Mouse (Mus musculus): ENCODE measurements around the gene Eftud2.

Gene Eftud2

GRCm38 (mm10) chr11:102881314-102882198 is 771 bp upstream of the Eftud2 start:
- in situ Hi-C loops (cut with MboI, MseI): no loop called here

- in situ Hi-C loops (cut with MboI, MseI): no loop called here
Observed at GRCm38 (mm10) chr11:102879558-102879957, 1.2 kb downstream of the Eftud2 start.

DNA sequence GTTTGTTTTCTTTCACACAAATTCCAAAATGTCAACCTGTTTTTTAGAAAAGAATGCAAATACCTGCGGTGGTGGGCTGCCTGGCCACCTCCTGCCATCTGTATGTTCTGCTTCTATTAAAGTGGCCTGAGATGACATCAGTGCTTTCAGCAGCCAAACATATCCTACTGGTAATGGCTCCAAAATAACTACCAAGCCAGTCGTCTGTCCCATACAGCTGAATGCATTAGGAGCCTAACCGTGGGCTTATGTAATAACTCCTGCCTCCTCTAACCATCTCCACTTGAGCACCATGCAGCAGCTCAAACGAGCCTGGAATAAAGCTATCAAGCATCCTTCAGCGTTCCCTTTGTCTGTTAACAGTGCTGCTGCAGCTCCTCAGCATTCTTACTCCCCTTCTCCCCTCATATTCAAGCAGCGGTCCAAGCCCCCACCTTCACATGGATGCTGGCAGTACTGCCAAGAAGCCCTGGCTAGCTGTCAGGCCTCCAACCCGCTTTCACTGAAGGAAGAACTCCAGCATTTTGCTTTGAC is 5.9 kb downstream of the Eftud2 start:
- in situ Hi-C loops (cut with MboI, MseI): no loop called here

- in situ Hi-C loops (cut with MboI, MseI): loop anchor here (5.0 kb wide), 1 partner anchor 87 kb away; no protein-coding TSS in a partner anchor
Observed at GRCm38 (mm10) chr11:102864272-102864671, 16.5 kb downstream of the Eftud2 start.

DNA sequence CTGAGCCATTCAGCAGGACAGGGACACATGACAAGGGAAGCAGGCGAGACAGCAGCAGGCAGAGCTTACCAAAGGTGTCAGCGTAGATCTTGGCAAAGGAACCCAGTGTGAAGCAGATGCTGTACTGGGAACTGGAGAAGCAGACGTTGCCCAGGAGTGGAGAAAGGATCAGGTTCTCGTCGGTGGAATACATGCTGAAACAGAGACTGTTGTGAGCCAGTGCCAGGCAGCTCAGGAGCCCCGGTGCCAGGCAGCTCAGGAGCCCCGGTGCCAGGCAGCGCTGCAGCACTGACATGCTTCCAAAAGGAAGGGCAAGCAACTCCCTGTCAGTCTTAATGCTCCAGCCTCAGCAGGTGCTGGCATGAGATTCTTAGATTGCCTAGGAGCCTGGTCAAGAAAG is 20.9 kb downstream of the Eftud2 start:
- in situ Hi-C loops (cut with MboI, MseI): loop anchor here (5.0 kb wide), 1 partner anchor 83 kb away; no protein-coding TSS in a partner anchor

DNA sequence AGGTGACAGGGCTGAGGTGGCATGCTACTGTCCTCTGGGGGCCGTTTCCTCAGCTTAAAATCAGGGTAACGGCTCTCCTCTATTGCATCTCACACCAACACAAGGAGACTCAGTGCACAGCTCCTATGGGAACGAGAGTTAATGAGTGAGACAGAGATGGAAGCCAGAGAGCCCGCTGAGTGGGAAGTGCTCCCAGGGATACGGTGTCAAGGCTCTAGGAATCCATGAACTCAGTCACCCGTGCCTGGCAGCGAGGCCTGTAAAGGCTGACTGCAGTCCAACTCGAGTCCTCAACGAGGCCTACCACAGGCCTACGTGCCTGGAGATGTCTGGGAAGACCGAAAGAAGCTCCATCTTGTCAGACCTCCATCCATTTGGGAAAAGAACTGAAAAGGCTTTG is 21.8 kb downstream of the Eftud2 start:
- in situ Hi-C loops (cut with MboI, MseI): no loop called here

DNA sequence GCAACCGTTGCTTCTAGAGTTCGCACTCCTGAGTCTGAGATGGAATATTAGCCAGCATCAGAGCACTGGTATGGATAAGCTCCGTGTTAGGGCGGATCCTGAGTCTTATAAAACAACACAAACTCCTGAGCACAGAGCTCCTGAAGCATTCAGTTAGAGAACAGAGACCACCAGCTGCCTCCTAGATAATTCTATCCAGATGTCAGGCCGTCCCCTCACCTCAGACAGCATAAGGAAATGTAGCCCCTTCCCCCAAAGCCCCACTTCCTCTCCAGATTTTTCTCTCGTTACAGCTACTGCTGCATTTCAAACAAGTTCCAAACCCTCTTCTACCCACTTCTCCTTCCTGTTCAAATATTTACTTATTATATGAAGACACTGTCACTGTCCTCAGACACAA is 24.8 kb downstream of the Eftud2 start:
- in situ Hi-C loops (cut with MboI, MseI): no loop called here

- in situ Hi-C loops (cut with MboI, MseI): no loop called here
Observed at GRCm38 (mm10) chr11:102853760-102854159, 27.0 kb downstream of the Eftud2 start.

DNA sequence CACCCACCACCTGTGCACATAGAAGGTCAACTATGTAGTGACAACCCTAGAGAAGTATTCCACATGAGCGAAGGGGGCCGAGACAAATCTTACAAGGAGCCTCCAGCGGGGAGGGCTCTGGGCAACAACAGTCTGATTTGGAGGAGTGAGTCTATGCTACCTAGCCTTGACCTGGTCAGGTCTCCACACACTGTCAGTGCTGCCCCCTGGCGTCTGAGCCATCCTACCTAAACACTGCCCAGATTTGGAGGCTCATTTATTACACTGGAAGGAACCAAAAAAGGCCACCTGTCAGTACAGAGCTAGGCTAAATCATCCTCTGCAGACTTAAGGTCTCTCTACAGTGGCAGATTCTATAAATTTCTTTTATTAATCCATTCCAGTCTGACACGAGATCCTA is 28.9 kb downstream of the Eftud2 start:
- in situ Hi-C loops (cut with MboI, MseI): no loop called here

GRCm38 (mm10) chr11:102845926-102846325 is 34.9 kb downstream of the Eftud2 start:
- in situ Hi-C loops (cut with MboI, MseI): no loop called here

DNA sequence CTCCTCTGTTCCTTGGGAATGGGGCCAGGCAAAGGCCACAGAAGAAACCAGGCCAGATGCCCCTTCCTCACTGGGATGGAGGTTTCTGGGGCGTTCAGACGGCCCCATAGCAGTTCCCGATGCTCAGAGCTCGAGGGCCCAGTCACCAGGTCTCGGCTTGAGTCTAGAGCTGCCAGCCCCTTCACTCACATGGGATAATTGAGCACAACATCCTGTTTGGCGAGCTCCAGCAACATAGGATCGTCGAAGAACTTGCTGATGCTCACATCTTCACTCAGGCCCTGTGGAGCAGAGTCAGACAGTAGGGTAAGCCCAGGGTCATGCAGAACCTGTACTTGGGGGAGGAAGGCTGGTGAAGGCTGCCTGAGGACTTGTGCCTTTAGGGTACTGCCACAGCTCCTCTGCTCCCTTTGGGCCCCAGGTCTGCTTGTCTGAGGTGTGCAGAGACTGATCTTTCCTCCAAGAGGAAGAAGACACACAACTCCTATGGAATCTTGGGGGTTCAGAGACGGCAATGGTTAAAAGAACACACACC is 42.1 kb downstream of the Eftud2 start:
- in situ Hi-C loops (cut with MboI, MseI): no loop called here

- in situ Hi-C loops (cut with MboI, MseI): no loop called here
Observed at GRCm38 (mm10) chr11:102838126-102838525, 42.7 kb downstream of the Eftud2 start.

- in situ Hi-C loops (cut with MboI, MseI): no loop called here
Observed at GRCm38 (mm10) chr11:102837385-102837784, 43.4 kb downstream of the Eftud2 start.

DNA sequence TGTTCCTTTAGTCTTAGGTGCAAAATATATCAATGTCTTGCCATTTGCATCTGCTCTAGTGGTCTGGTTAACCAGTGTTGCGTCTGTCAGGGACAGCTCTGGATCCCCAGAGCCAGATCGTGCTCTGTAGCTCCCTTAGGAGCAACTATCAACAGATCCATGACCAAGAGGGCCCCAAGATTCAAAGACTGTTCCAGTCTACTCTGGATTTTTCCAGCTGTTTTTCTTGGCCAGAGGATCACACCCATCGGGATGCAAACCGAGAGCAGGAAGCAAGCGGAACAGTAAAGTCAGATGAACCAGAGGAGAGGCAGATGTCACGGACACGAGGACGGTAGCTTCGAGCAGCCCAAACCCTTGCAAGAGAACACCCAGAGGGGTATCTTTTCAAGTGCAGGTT is 44.6 kb downstream of the Eftud2 start:
- in situ Hi-C loops (cut with MboI, MseI): no loop called here

DNA sequence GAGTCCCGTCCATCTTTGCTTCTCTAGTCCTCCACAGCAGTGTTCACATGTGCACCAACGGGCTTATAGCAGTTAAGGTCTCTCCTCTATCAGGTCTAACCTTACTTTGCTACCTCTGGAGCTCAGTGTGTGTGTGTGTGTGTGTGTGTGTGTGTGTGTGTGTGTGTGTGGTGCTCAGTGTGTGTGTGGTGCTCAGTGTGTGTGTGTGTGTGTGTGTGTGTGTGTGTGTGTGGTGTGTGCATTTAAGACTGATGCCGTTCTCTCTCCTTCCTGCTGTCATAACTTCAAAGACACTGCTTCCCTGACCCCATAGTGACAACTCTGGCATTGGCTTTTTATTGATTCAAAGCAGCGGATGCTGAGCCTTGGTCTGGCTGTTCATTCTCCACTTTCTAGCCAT is 45.2 kb downstream of the Eftud2 start, which contains the start of gene Higd1b:
TSS of gene Higd1b (plus strand) at position 301 of the 400 bp plus-strand sequence.
- in situ Hi-C loops (cut with MboI, MseI): no loop called here

DNA sequence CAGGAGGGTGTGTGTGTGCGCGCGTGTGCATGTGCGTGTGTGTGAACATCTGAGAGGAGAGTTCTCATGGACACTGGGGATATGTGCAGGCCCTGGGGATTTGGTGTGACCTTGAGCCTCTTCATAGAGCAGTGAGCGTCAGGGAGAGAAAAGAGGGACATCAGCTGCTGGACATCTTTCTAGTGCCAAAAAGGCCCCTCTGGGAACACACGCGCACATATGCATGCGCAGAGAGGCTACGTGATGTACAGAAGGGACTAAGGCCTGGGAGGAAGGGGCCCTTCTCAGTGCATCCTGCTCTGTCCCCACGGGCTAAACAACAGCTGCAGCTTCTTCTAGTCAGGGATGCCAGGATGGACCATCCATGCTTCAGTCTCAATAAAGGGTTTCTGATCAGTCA is 46.6 kb downstream of the Eftud2 start:
- in situ Hi-C loops (cut with MboI, MseI): no loop called here

GRCm38 (mm10) chr11:102832700-102833297 is 48.0 kb downstream of the Eftud2 start:
- in situ Hi-C loops (cut with MboI, MseI): no loop called here

GRCm38 (mm10) chr11:102830276-102830675 is 50.5 kb downstream of the Eftud2 start:
- in situ Hi-C loops (cut with MboI, MseI): no loop called here

DNA sequence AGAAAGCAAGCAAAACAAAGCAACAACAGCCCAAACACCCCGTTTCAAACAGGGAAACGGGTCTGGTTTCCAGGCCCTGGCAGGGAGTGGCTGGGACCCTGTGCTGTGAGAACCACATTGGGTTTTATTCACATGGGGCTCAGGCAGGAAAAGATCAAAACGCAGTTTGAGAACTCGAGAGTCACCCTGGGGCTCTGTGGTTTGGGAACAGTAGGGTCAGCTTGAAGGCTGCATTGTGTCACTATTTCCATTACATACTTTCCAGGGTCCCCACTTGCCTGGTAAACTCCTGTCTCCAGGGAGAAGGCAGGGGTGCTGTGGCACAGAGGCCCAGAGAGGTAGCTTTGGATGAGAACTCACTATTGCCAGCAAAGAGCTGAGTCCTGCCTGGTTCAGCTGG is 53.7 kb downstream of the Eftud2 start:
- in situ Hi-C loops (cut with MboI, MseI): no loop called here

GRCm38 (mm10) chr11:102826476-102826875 is 54.3 kb downstream of the Eftud2 start:
- in situ Hi-C loops (cut with MboI, MseI): no loop called here

DNA sequence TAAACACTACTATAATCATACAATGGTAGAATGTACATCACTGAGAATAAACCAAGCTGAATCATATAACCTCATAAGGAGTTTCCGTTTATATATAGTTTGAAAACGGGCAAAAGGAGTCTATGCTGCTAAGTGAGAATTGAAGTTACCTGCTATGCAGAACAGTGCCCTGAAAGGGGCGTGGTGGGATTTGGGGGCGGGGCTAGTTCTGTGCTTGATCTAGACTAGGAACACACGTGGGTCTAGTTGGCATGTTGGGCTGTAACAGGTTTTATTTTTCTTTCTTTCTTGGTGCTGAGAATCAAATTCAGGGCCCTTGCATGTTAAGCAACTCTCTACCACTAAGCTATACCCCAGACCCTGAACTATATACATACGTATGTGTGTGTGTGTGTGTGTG is 59.6 kb downstream of the Eftud2 start:
- in situ Hi-C loops (cut with MboI, MseI): no loop called here

DNA sequence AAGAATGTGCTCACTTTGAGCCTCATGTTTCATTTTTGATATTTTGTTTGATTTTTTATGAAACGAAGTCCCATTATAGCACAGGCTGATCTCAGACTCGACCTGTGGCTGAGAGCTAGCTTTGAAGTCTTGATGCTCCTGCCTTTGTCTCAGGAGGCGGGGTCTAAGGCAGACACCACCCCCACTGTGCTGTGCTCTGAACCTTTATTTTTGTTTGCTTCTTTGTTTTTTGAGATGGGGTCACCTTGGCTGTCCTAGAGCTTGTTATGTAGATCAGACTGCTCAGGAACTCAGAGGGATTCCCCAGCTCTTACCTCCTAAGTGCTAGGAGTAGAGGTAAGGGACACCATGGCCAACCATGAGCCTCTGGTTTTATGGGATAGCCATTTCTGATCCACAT is 60.4 kb downstream of the Eftud2 start:
- in situ Hi-C loops (cut with MboI, MseI): no loop called here
